Mouse (Mus musculus): Measurements from ENCODE around the gene Arid1b.
A peak's percentile ranks its signal among the peaks of the same experiment; 100 is the strongest.

DNA sequence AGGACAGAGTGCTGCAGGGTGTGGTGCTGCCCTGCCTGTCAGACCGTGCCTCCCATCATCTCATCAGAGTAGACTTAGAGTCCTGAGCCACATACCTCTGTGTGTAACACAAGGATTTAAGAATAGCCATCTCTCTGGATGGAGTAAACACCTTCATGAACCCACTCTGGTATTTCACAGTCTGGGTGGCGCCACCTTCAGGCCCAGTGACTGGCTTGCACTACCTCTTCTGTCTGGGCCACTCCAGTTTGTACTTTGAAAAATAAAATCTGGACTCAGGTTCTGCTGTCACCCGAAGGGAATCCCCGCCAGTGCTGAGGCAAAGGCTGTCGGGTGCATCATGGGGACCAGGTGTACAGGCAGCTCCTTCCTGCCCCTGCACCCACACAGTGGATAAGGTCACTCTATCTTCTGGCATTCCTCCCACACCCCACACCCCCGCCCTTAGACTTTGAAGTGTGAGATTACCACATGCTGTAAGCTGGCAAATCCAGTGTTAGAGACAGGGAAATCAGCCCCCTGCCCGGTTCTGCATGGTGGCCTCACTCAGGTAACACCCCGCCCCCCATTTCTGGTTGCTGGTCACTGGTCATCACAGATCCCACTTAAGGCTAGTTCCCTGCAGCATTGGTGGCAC, 327.6 kb downstream of the Arid1b start:
- no peak for TF ChIP-seq POLR2A (IDR thresholded peaks at IDR 0.05; ENCODE audit: borderline replicate concordance, extremely low read depth, insufficient read depth, insufficient read length, poor library complexity, severe bottlenecking)
- TF ChIP-seq CTCF (IDR thresholded peaks at IDR 0.05; ENCODE audit: borderline replicate concordance, extremely low read depth, insufficient read depth, insufficient read length) = peak; percentile 44; the same call in 1 of the 2 replicates
